Mouse (Mus musculus): ENCODE measurements around the gene Jmjd7. TPM values are rescaled to one million over a fixed set of nuclear protein-coding genes. Genes with fewer than 3 reads are reported as not detected.

Gene Jmjd7
- polyA plus RNA-seq, 1 experiment from 2014 or later, result 20.4 TPM

GRCm38 (mm10) chr2:120065243-120065642 is 38.0 kb downstream of the Jmjd7 start:
- no peak overlapping the region for H3K4me3 ChIP-seq
- H3K36me3 ChIP-seq (replicated peaks), result no peaks in the 10 kb centered on the region
- DNase-seq (ENCODE audit: low spot score), result no peak
- H3K9me3 ChIP-seq, result no peaks in the 10 kb centered on the region
- H3K27me3 ChIP-seq (replicated peaks; ENCODE audit: low read depth, poor library complexity, severe bottlenecking), result no peaks in the 10 kb centered on the region
- H3K27ac ChIP-seq (replicated peaks), result no peak overlapping the region
- peaks cover 22% of the 10 kb centered on the region for H3K4me1 ChIP-seq
- WGBS, result 93% methylated on average over 10 of the region's 10 CpGs

- H3K9me3 ChIP-seq, result no peaks in the 10 kb centered on the region
- no peaks in the 10 kb centered on the region for H3K27me3 ChIP-seq (replicated peaks; ENCODE audit: low read depth, poor library complexity, severe bottlenecking)
- 92% methylated on average over 3 of the region's 3 CpGs for WGBS
- DNase-seq (ENCODE audit: low spot score), result no peak
- no peaks in the 10 kb centered on the region for H3K36me3 ChIP-seq (replicated peaks)
- H3K27ac ChIP-seq (replicated peaks), result no peak overlapping the region
- H3K4me1 ChIP-seq, result peaks cover 13% of the 10 kb centered on the region
- H3K4me3 ChIP-seq, result no peak overlapping the region
Observed at GRCm38 (mm10) chr2:120066224-120066623, 38.9 kb downstream of the Jmjd7 start.

- WGBS, result 42% methylated on average over 16 of the region's 16 CpGs
- peak overlapping the region; percentile 31; the same call in 1 of the 2 replicates for H3K27ac ChIP-seq (replicated peaks)
- peaks cover 8% of the 10 kb centered on the region for H3K4me1 ChIP-seq
- no peaks in the 10 kb centered on the region for H3K36me3 ChIP-seq (replicated peaks)
- peak overlapping the region; percentile 13; the same call in 1 of the 2 replicates for H3K4me3 ChIP-seq
- no peaks in the 10 kb centered on the region for H3K9me3 ChIP-seq
- DNase-seq (ENCODE audit: low spot score), result peak; percentile 61
- H3K27me3 ChIP-seq (replicated peaks; ENCODE audit: low read depth, poor library complexity, severe bottlenecking), result peaks cover 10% of the 10 kb centered on the region
Observed at GRCm38 (mm10) chr2:120068555-120069465, 41.5 kb downstream of the Jmjd7 start.

GRCm38 (mm10) chr2:120069466-120069990 is 42.2 kb downstream of the Jmjd7 start:
- H3K27ac ChIP-seq (replicated peaks), result no peak overlapping the region
- H3K9me3 ChIP-seq, result no peaks in the 10 kb centered on the region
- H3K4me1 ChIP-seq, result peaks cover 8% of the 10 kb centered on the region
- H3K4me3 ChIP-seq, result no peak overlapping the region
- H3K36me3 ChIP-seq (replicated peaks), result no peaks in the 10 kb centered on the region
- WGBS, result 71% methylated on average over 8 of the region's 8 CpGs
- peaks cover 17% of the 10 kb centered on the region for H3K27me3 ChIP-seq (replicated peaks; ENCODE audit: low read depth, poor library complexity, severe bottlenecking)
- no peak for DNase-seq (ENCODE audit: low spot score)

- H3K4me1 ChIP-seq, result peaks cover 19% of the 10 kb centered on the region
- H3K36me3 ChIP-seq (replicated peaks), result no peaks in the 10 kb centered on the region
- 88% methylated on average over 4 of the region's 4 CpGs for WGBS
- H3K9me3 ChIP-seq, result no peaks in the 10 kb centered on the region
- no peak overlapping the region for H3K27ac ChIP-seq (replicated peaks)
- peaks cover 61% of the 10 kb centered on the region for H3K27me3 ChIP-seq (replicated peaks; ENCODE audit: low read depth, poor library complexity, severe bottlenecking)
- H3K4me3 ChIP-seq, result no peak overlapping the region
- DNase-seq (ENCODE audit: low spot score), result no peak
Observed at GRCm38 (mm10) chr2:120074096-120074495, 46.8 kb downstream of the Jmjd7 start.

GRCm38 (mm10) chr2:120076076-120076705 is 48.9 kb downstream of the Jmjd7 start:
- Histone ChIP-seq H3K9me3 (no peaks in the 10 kb centered on the region), H3K36me3 (replicated peaks) (no peaks in the 10 kb centered on the region), H3K4me1 (peaks cover 21% of the 10 kb centered on the region), H3K27me3 (replicated peaks; ENCODE audit: low read depth, poor library complexity, severe bottlenecking) (peaks cover 61% of the 10 kb centered on the region), H3K4me3 (peak overlapping the region; percentile 51), H3K27ac (replicated peaks) (no peak overlapping the region)
- DNase-seq (ENCODE audit: low spot score), result peak; percentile 77
- 2% methylated on average over 36 of the region's 36 CpGs for WGBS

Small RNA genes within 50 kb of the gene (microRNA-seq; reads per million reads assigned to microRNA genes)
- gene Mir7665, result not detected

Other genes starting within 250 kb of the Jmjd7 start
- gene Rpap1, start 239.9 kb upstream of the Jmjd7 start, polyA plus RNA-seq (2016; fragmentation: Nextera tagmentation; extraction: Ambion mirVana), result 40.6 and 41.1 TPM in 2 replicates
- 19.3 and 22.5 TPM in 2 replicates for gene Tyro3, start 229.8 kb upstream of the Jmjd7 start, polyA plus RNA-seq (2016; fragmentation: Nextera tagmentation; extraction: Ambion mirVana)
- 31.3 and 32.3 TPM in 2 replicates for gene Mga, start 130.3 kb upstream of the Jmjd7 start, polyA plus RNA-seq (2016; fragmentation: Nextera tagmentation; extraction: Ambion mirVana)
- gene Mapkbp1, start 54.8 kb upstream of the Jmjd7 start, polyA plus RNA-seq (2016; fragmentation: Nextera tagmentation; extraction: Ambion mirVana), result 3.5 and 4.0 TPM in 2 replicates
- gene Gm28042, start within 50 bp of the Jmjd7 start, polyA plus RNA-seq (2016; fragmentation: Nextera tagmentation; extraction: Ambion mirVana), result 5.6 and 6.2 TPM in 2 replicates
- 1.8 and 2.8 TPM in 2 replicates for gene Pla2g4b, start 5.9 kb downstream of the Jmjd7 start, polyA plus RNA-seq (2016; fragmentation: Nextera tagmentation; extraction: Ambion mirVana)
- gene Ehd4, start 127.1 kb downstream of the Jmjd7 start, polyA plus RNA-seq (2016; fragmentation: Nextera tagmentation; extraction: Ambion mirVana), result 25.9 and 26.3 TPM in 2 replicates
- not detected in 2 replicates for gene Pla2g4e, start 217.9 kb downstream of the Jmjd7 start, polyA plus RNA-seq (2016; fragmentation: Nextera tagmentation; extraction: Ambion mirVana)